Mouse (Mus musculus) adrenal gland, postnatal 4 days (tissue): ENCODE measurements around the gene Zfyve28. TPM values are rescaled to one million over a fixed set of nuclear protein-coding genes. Genes with fewer than 3 reads are reported as not detected.

ENCODE experiments used
- DNase-seq, 2 experiments: peaks; one replicate each; pipeline ENCODE4 v3.0.0; 2021 to 2022; ENCODE audit warnings: low spot score in 2 of 2, mixed read lengths in 2 of 2
- total RNA-seq, 2 experiments: library from RNA; stranded (reverse); gene quantifications; 2 replicates each; pipeline ENCODE4 v1.2.3; 2021

The Zfyve28 gene
- total RNA-seq, 2 experiments from 2014 or later: 0.79 to 1.1 TPM

DNA sequence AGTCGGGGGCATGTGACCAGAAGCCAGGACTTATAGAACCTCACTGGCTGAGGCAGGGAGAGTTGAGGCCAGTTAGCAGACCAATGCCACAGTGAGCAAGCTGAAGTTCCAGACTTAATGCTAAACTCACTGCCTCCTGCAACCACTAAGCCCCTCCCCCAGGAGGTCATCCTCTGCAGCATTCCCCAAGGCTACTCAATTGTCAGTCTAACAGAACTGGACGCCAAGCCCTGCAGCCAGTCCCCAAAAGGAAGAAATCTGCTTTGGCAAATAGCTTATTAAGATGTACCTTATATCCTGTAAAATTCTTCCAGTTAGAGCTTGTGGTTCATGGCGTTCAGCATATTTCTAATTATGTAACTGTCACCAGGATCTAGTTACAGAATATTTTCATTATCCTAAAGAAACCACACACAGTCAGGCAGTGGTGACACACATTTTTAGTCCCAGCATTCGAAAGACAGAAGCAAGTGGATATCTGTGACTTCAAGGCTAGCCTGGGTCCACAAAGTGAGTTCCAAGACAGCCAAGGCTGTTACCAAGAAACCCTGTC is 35.2 kb downstream of the Zfyve28 start:
- DNase-seq: no peak

DNA sequence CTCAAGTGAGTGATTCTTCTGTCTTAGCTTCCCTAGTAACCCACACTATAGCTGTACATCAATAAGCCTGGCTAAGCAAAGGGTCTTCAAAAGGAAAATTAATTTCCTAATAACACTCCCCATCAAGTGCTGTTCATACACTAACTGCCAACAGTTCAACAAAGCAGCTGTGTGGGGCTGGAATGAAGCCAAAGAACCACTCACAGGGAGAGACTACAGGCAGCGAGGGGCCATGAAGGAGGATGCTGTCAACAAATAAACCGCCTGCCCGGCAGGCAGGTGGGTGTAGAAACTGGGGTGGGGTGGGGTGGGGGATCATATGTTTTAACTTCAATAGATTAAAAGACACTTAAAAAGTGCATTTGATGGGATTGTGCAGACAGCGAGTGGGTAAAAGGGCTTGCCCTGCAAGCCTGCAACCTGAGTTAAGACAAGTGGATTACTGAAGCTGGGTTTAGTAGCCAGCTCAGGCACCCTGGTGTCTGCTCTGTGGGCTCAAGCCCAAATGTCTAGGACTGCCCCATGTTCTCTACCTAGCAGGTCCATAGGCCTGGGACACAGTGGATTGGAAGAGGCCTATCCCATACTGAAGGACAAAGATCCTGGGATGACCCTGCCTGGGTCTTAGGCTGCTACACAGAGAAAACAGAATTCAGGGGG is 35.8 kb downstream of the Zfyve28 start:
- no peak for DNase-seq

DNA sequence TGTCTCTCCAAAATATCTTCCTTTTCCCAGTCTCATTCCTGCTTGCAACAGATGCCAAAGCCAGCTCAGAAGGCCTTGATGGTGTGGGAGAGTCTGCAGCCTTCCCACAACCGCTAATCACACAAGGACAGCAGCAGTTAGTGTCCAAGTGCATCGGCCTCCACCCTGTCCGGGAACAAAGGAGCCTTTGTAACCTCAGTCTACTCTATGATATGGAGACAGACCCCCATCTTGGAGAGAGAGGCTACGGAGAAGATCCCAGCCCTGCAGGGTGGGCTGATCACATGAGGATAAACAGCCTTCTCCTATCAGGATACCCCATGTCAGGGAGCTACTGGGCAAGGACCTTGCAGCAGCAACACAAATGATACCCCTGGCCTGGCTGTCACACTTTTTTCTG is 36.5 kb downstream of the Zfyve28 start:
- no peak for DNase-seq

DNA sequence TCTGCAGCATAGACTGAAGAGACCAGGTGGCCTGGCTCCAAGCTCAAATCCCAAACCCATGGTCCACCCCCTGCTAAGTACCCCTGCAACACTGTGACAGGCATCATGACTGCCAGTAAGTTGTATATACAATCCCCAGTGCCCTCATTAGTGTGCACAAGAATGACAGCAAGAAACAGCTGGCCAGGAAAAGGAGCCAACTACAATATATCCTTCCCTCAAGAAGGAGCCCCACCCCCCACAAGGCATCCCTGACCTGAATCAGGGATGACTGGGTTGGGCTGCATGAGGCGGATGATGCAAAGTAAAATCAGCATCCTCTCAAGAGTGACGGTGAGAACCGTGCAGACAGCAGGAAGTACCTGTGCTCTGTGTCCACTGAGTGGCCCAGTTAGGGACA is 38.2 kb downstream of the Zfyve28 start:
- DNase-seq: no peak

DNA sequence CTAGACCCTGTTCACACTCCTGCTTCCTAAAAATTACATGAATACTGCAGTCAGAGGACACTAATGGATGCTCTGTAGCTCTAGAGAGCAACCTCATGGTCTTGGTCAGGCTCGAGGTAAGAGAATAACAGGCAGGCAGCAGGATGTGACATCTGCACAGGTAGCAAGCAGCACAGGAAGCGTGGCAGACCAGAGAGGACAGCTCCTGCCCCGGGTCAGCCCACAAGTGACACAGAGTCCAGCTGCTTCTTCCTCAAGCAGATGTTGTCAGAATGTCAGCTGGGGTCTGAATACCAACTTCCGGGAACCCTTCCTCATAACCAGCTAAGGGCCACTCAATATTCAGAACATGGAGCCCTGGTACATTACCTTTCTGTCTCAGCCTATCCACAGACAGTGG is 39.1 kb downstream of the Zfyve28 start:
- no peak for DNase-seq

DNA sequence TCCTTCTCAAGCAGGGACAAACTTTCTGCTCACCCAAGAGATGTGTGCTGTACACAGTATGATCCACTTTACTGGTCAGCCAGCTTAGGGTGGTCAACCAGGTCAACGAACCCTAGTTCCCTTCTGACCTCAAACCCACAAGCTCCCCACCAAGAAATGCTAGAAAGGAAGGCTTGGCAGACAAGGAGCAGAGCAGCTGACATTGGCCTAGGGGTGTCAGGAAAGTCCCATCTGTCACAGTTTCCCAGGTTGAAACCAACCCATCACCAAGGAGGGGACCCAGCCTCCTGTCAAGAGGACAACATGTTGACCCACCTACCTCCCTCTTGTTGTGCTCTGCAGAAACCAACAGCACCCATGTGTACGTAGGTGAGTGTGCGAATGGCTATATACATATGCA is 41.8 kb downstream of the Zfyve28 start:
- no peak for DNase-seq

DNA sequence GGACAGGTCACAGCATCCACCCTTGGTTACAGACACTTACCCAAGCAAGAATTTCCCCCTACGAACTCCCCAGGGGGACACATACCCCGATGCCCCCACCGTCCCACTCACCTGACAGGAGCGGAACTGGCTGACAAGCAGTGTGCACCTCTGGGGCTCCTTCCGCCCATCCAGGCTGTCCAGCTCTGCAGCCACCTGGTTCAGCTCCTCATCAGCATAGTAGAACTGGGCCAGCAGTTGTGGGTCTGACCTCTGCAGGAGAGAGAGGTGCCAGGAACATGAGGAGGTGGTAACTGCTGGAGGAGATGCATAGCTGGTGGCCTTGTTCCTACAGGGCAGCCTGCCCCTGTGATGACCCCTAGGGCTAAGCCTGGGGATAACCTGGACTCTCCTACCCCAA is 45.2 kb downstream of the Zfyve28 start:
- DNase-seq: no peak

DNA sequence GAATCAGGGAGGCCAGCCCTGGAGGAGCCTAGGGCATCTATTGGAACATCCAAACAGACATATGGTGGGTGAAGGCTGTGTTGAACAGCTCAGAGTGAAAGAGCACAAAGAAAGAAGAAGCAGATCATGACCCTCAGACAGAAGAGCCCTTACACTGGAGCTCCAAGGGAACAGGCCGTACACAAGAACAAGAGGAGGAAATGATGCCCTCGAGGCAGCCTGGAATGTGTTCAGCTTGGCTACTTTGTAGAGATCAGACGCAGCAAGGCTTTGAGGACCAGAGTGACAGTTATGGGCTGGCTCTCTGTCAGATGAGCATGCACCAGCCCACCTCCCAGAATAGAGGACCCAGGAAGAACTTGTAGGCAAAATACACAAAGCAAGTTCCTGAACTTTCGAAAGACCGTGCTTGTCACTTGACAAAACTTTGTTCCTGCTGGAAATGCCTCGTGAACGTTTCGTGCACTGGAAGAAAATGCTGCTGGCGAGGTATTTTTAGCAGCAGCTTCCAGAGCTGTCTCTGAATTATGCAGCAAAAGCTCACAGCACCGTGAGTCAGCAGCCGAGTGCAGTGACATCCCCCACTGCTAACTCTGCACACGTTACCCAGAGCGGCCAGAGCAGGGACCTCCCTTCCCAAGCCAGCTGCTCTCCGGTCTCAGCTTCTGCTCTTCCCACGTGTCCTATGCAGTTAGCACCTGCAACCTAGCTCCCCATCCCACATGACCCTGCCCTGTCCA is 45.9 kb downstream of the Zfyve28 start:
- peak in 1 of 2 experiments; percentile 24 for DNase-seq

DNA sequence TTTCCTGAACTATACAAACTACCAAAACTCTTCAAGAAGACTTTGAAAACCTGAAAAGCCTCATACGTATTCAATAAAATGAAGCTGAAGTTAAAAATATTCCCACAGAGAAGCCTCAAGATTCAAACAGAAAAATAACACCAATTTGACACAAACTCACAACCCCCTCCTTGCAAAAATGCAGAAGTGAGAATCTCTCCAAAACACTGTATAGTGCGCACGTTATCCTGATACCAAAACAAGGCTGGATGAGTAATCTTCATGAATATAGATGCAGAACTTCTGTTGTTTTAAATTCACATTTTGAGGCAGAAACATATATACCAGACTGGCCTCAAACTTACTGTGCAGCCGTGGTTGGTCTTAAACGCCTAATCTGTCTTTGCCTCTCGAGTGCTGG is 49.8 kb downstream of the Zfyve28 start:
- DNase-seq: no peak

DNA sequence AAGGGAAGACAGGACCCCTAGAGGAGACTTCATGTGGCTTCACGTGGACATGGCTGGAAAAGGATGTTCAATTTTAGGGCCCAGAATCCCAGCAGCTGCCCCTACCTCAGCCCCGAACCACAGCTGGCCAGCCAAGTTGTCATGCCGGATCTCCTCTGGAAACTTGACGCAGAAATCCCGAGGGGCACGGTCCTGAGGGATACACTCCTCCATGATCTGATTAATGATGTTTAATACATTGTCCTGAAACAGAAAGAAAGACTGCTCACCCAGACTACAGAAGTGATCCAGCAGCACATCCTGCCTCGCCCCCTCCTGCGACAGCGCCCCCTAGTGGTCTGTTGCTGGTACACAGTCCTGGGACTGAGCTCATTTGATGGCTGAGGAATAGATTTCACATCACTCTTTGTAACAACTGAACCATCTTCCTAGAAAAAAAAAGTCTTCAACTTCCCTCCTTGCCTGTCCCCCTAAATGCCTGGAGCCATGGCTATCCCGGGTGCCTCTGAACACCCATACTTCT is 52.3 kb downstream of the Zfyve28 start:
- DNase-seq: peak in 1 of 2 experiments; percentile 42

DNA sequence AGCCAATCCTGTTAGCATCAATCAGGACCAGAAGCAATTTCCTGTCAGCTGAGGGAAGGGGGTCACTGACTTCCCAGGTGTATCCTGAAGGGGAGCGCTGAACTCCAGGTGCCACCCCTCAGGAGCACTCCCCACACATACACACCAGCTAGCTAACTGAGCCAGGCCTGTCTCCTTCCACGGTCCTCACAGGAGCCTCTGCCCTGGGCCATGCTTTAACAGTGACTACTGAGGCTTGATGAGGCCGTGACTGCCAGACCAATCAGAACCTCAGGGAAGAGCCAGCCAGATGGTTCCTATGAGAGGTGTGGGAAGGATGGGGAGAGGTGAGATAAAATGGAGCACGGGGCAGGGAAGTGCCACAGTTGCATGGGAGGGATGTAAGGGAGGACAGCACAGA is 53.2 kb downstream of the Zfyve28 start:
- no peak for DNase-seq

DNA sequence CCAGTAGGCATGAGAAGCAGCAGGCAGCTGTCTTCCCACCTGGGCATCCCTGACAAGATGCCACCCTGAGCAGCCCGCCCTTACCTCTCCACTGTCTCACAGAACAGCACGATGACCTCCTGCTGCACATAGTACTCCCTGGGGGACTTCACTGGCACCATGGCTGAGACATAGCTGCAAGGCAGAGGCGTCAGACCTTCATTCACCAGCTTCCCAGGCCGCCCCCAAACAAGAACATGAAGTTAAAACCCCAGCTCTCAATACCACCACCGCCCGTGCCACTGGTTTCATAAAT is 55.1 kb downstream of the Zfyve28 start:
- DNase-seq: no peak

DNA sequence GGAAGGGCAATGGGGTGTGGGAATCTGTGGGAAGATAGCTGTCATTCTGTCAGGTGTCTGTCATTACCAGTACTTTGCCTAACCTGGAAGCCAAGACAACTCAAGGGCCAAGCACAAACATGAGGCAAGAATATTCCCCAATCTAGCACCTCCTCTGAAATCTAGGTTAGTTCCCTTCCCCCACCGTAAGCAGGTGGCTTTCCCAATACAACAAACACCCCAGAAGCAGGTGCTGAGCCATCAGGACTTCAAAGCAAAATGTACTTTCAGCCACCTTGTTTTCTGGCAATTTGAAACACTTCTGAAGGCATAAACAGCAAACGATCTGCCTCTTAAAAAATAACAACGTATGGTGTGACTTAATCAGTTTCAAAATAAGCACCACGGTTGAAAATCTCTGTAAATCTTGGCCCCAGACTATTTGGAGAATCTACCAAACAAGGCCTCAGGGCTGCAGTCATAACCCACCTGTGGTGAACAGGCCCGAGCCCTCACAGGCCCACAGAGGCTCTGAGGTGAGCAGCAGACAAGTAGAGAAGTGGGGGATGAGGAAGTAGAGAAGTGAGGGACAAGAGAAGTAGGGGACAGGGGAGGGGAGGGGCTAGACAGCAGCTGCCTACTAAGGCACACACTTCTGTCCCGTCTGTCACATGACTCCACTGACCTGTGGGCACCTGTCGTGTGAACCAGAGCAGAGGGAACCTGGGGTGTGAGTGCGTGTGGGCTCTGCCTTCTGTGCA is 55.6 kb downstream of the Zfyve28 start:
- no peak for DNase-seq

DNA sequence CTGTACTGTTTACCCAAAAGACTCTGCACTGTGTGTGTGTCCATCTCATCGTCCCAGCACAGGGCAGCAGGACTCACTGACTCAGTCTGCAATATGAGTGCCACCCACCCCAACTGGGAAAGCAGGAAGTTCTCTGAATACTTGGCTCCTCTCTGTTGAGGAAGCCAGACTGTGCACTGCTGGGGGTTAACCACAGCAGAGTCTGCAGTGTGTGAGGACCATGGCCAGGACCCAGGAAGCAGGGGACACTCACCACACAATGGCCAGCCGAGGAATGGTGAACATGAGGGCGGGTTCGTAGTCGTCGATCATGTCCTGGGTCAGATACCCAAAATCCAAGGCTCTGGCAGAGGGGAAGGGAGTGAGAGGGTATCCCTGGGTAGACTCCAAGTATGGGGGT is 56.3 kb downstream of the Zfyve28 start:
- DNase-seq: no peak

DNA sequence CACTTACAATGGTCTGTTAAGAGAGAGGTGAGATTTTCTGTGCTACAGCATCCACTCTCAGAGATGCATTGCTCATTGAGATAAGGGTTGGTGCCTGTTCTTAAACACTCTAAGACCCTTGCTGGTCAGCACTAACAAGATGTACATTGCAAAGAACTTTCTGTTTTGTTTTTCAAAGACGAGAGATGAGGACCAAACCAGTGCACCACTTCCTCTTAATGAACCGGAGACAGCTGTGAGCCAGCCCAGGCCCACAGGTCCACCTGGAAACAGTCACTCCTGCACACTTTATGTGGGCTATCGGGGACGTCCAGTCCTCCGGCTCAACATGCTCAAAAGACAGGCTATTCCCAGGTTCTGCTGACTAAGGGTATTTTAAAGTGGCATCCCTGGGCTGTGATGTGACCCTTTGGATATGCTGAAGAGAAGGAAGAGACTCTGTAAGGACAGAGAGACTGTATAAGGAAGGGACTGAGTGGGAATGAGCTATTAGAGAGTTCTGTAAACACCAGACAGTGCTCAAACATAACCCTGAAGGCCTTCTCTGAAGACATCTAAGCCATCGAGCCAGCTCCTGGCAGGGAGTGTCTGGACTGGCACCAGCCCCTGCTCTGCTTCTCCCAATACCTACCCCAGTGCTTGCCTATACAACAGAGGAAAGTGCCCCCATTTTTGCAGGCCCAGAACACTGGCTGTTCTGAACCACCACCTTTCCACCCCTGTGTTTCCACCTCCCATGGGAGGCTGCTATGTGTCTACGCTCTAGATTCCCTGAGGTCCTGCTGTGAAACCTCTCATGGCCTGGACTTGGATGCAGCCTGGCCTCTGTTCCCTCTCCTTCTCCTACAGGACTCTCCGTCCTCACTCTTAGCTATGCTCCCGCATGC is 57.4 kb downstream of the Zfyve28 start:
- no peak for DNase-seq

DNA sequence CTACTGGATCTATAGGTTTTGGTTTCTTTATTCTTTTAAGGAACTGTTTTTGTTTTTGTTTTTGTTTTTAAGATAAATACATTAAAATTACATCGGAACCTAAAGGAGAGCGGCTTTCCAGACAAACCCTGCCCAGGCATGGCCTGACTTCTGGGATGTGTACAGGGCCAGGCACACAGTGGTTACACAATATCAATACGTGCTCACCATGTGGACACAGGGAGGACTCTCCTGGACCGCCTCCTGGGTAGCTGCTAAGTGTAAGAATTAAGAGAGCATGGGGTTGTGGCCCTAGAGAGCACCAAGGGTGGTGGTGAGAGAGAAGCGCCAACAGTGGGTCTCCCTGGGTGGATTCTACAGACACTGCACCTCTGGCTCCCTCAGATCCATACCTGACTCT is 58.7 kb downstream of the Zfyve28 start:
- DNase-seq: no peak

DNA sequence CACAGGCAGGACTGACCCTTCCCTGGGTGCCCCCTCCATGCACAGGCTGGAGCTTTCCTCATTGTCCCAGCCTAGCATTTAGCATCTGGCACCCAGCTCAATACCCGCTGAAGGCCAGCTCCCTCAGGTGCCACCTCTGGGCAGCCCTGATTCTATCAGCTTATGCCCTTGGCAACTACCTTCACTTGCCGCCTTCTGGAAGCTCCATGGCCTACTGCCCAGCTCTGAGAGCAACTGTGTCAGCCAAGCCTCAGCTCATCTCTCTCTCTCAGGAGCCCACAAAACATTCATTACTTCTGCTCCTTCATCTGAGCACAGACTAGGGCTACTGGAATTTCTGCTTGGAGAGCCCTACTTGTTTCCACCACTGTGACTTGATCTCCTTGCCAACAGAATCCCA is 62.7 kb downstream of the Zfyve28 start:
- no peak for DNase-seq

DNA sequence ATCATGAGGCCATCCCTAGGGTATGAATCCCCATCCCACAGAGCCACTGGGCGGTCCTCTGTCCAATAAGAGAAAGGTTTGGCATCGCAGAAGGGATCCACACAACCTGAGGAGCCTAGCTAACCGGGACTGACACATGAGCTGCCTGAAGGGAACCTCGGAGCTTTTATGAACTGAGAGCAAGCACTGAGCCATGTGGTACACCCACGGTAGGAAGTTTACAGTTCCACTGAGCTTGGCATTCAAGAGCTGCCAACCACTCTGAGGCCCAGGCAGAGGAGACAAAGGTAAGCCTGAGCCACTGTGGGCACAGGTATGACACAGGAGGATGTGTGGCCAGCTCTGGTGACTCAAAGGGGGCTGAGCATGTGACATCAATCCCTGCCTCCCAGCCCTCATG is 63.7 kb downstream of the Zfyve28 start:
- no peak for DNase-seq

DNA sequence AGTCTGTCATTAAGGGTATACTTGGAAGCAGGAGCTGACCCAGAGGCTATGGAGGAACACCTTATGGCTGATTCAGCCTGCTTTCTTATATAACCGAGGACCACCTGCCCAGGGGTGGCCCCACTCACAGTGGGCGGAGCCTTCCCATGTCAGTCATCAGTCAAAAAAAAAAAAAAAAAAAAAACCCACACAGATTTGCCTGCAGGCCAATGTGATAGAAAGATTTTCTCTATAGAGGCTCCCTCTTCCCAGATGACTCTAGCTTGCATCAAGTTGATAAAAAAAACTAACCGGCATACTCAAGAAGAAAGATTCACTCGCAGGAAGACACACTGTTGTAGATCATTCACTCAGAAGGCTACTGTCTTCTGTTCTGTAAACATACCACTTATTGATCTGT is 68.2 kb downstream of the Zfyve28 start:
- no peak for DNase-seq

DNA sequence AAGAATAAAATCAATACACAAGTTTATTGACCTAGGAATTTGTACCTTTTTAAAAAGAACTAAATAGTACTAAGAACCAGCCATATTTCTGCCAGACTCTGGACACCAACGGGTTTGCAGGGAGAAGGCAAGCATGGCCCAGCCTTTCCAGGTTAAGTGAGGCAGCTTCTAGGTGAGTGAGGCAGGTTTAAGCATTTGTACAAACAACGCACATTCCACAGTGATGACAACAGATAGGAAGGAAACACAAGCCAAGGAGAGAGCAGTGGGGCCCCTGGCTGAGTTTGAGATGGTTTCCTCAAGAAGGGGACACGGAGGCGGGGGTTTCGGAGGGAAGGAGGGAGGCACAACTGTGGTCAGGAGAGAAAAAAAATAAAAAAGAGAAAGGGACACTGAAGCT is 69.6 kb downstream of the Zfyve28 start:
- no peak for DNase-seq

DNA sequence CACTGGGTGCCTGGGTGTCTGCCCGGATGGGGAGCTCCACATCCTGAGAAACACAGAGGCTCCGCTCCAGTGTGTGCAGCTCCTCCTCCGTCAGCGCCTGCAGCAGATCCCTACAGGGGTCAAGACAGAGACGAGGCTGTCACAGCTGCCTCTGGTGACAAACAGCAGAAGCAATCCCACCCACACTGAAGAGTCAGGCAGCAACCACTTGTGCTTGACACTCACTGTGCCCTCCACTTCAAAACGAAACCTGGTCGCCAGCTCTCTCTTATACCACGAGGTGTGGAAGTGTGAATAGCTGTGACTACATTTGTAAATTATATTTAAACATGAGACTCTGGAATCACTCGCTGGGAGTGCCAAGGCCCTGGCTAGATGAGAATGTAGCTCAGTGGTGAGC is 70.5 kb downstream of the Zfyve28 start:
- DNase-seq: no peak
